Mouse (Mus musculus): ENCODE data around the gene 1700023F06Rik.

DNA sequence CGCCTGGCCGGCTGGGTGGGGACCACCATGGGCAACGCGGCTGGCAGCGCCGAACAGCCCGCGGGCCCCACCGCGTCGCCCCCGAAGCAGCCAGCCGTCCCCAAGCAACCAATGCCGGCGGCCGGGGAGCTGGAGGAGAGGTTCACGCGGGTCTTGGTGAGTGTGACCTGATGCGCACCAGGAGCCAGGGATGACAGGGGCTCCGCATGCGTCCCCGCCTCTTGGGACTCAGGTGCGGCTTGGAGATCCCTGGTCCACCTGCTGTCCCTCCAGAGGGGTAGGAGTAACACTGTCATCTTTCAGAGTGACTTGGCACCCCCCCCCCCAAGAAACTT lies 37.1 kb downstream of the 1700023F06Rik start:
- no peak for TF ChIP-seq CTCF (IDR thresholded peaks at IDR 0.05; ENCODE audit: low read depth, low read length)
- TF ChIP-seq GATA1 (IDR thresholded peaks at IDR 0.05; ENCODE audit: borderline replicate concordance, low read length): no peak
- TF ChIP-seq TAL1 (conservative IDR thresholded peaks at IDR 0.05; ENCODE audit: low read depth, low read length): no peak
